Mouse (Mus musculus): ENCODE measurements around the gene H2-M10.1. TPM values are rescaled to one million over a fixed set of nuclear protein-coding genes. Genes with fewer than 3 reads are reported as not detected.
"Not testable (repeated sequence)": the region's sequence is repeated elsewhere in the genome, so short reads cannot be mapped to it uniquely, and the experiment has no call there.

H2-M10.1 gene
- total and polyA plus RNA-seq, 2 experiments from 2014 or later: not detected

DNA sequence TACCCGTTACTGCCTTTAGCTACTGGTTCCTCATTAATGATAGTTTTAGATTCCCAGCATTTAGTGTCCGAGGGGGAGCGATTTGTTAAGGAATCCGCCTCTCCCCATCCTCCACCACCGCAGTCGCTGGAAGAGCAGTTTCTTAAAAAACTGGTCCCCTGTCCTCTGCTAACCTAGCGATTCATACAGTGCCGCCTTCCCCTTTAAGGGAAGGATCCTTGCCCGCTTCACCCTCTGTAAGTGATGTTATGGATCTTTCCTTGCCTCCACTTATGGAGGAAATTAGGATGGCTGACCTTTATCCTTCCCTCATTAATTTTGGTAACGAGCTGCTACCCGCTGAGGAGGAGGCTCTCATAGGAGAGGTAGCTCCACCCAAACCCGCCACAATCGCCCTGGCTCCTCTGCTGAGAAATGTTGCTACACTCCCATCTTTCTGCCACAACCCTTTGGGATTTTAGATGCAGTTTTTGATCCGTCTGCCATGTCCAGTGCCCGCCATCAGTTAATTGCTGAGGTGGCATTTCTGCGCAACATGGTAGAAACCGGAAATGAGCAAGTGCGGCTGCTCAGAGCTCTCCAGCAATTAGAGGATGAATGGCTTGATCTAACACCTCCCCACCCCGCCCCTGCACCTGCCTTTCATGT is 10.8 kb downstream of the H2-M10.1 start:
- Histone ChIP-seq H3K27me3 (ENCODE audit: insufficient read depth, low read length) (no peaks in the 10 kb centered on the region), H3K9ac (replicated peaks; ENCODE audit: low read length) (peak overlapping the region; percentile 78), H3K4me1 (ENCODE audit: insufficient read depth, low read length) (no peaks in the 10 kb centered on the region), H3K27ac (peak overlapping the region; percentile 97), H3K36me3 (ENCODE audit: insufficient read depth, low read length) (no peaks in the 10 kb centered on the region), H3K4me2 (ENCODE audit: low read depth, low read length) (peak overlapping the region; percentile 86), H3K4me3 (ENCODE audit: low read length) (peak overlapping the region; percentile 57), H3K9me3 (ENCODE audit: low read length) (no peaks in the 10 kb centered on the region)
- DNase-seq (ENCODE audit: low spot score): peak; percentile 84
- WGBS: under 1% methylated on average over 19 of the region's 19 CpGs
- ATAC-seq: peak; percentile 93
- no peak for TF ChIP-seq CTCF (IDR thresholded peaks at IDR 0.05; ENCODE audit: low read depth)

GRCm38 (mm10) chr17:36314511-36314910 is 11.4 kb downstream of the H2-M10.1 start:
- peak; percentile 55; the same call in 1 of the 2 replicates for ATAC-seq
- 0% methylated on average over 9 of the region's 9 CpGs for WGBS
- H3K4me3 ChIP-seq (ENCODE audit: low read length): peak overlapping the region; percentile 57

GRCm38 (mm10) chr17:36309293-36309692 is 16.7 kb downstream of the H2-M10.1 start:
- Histone ChIP-seq H3K9me3 (ENCODE audit: low read length) (no peaks in the 10 kb centered on the region), H3K4me3 (ENCODE audit: low read length) (no peak overlapping the region), H3K4me2 (ENCODE audit: low read depth, low read length) (peak overlapping the region; percentile 28; the same call in 1 of the 2 replicates), H3K9ac (replicated peaks; ENCODE audit: low read length) (no peak overlapping the region), H3K36me3 (ENCODE audit: insufficient read depth, low read length) (no peaks in the 10 kb centered on the region), H3K27me3 (ENCODE audit: insufficient read depth, low read length) (no peaks in the 10 kb centered on the region), H3K27ac (no peak overlapping the region; the same call in 1 of the 2 replicates), H3K4me1 (ENCODE audit: insufficient read depth, low read length) (no peaks in the 10 kb centered on the region)
- WGBS: 21% methylated on average over 1 of the region's 1 CpGs
- DNase-seq (ENCODE audit: low spot score) (peak; percentile 4), ATAC-seq (peak; percentile 82)
- no peak for TF ChIP-seq CTCF (IDR thresholded peaks at IDR 0.05; ENCODE audit: low read depth)

More at GRCm38 (mm10) chr17:36314511-36314910, 11.4 kb downstream of the H2-M10.1 start:
- no peaks in the 10 kb centered on the region for H3K9me3 ChIP-seq (ENCODE audit: low read length)
- peak overlapping the region; percentile 86 for H3K4me2 ChIP-seq (ENCODE audit: low read depth, low read length)
- peak overlapping the region; percentile 78 for H3K9ac ChIP-seq (replicated peaks; ENCODE audit: low read length)
- H3K27me3 ChIP-seq (ENCODE audit: insufficient read depth, low read length): no peaks in the 10 kb centered on the region
- DNase-seq (ENCODE audit: low spot score): peak; percentile 69
- peak overlapping the region; percentile 97 for H3K27ac ChIP-seq
- TF ChIP-seq CTCF (IDR thresholded peaks at IDR 0.05; ENCODE audit: low read depth): no peak
- H3K4me1 ChIP-seq (ENCODE audit: insufficient read depth, low read length): no peaks in the 10 kb centered on the region
- H3K36me3 ChIP-seq (ENCODE audit: insufficient read depth, low read length): no peaks in the 10 kb centered on the region

DNA sequence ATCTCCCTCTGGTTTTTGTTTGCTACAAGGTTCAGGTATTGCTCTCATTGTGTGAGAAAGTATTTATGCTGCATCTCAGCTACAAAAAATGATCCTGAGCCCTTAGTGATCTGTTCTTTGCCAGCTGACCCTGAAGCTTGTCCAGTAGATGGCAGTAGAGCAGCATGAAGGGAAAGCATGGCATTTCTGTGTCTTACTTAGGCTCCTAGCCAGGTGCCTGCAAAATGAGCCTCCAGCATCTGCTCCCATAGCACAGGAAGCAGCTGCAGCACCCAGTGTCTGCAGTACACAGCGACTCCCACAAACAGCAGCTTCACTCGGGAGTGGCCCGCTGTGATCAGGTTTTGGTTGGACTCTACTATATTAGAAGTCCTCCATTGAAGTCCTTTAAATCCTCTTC is 17.1 kb downstream of the H2-M10.1 start:
- peak; percentile 87 for TF ChIP-seq CTCF (IDR thresholded peaks at IDR 0.05; ENCODE audit: low read depth)
- not testable (repeated sequence) for H3K36me3 ChIP-seq (ENCODE audit: insufficient read depth, low read length); H3K27ac ChIP-seq; H3K4me3 ChIP-seq (ENCODE audit: low read length); H3K27me3 ChIP-seq (ENCODE audit: insufficient read depth, low read length); H3K9ac ChIP-seq (replicated peaks; ENCODE audit: low read length); H3K9me3 ChIP-seq (ENCODE audit: low read length); H3K4me1 ChIP-seq (ENCODE audit: insufficient read depth, low read length)
- 0% methylated on average over 3 of the region's 3 CpGs for WGBS
- peak overlapping the region; percentile 28; the same call in 1 of the 2 replicates for H3K4me2 ChIP-seq (ENCODE audit: low read depth, low read length)
- ATAC-seq: peak; percentile 90
- peak; percentile 94 for DNase-seq (ENCODE audit: low spot score)

DNA sequence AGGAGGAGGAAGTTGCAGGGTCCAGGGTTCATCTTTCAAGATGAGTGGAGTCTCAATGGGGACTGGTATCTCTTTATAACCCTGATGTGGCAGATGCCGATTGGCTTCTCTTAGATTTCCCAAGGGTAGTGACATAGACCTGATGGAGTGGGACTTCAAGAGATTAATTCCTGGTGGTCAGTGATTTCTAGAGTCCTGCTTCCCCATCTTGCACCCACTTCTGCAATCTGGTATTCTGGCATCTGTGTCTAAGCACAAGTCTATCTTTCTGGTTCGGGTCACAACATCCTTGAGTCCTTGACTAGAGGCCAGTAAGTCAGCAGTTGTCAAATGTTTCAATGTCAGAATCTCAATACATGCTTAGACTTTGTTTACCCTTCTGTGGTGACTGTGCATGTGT is 39.6 kb downstream of the H2-M10.1 start, which contains the start of gene H2-M10.2:
Gene H2-M10.2, minus strand, starts transcription at position 101 of the 400 bp plus-strand sequence.
- Histone ChIP-seq H3K27ac (no peak within 1 kb of the TSS), H3K4me2 (ENCODE audit: low read depth, low read length) (no peak within 1 kb of the TSS), H3K9me3 (ENCODE audit: low read length) (no peaks in the 10 kb centered on the region), H3K9ac (replicated peaks; ENCODE audit: low read length) (no peak within 1 kb of the TSS), H3K4me1 (ENCODE audit: insufficient read depth, low read length) (no peaks in the 10 kb centered on the region), H3K4me3 (ENCODE audit: low read length) (no peak within 1 kb of the TSS), H3K36me3 (ENCODE audit: insufficient read depth, low read length) (no peaks in the 10 kb centered on the region), H3K27me3 (ENCODE audit: insufficient read depth, low read length) (no peaks in the 10 kb centered on the region)
- TF ChIP-seq CTCF (IDR thresholded peaks at IDR 0.05; ENCODE audit: low read depth): no peak
- DNase-seq (ENCODE audit: low spot score) (no peak), ATAC-seq (no peak)
- WGBS: 90% methylated on average over 2 of the region's 2 CpGs

- Histone ChIP-seq H3K36me3 (ENCODE audit: insufficient read depth, low read length) (no peaks in the 10 kb centered on the region; the same call in 1 of the 2 replicates), H3K4me2 (ENCODE audit: low read depth, low read length) (no peak overlapping the region), H3K27me3 (ENCODE audit: insufficient read depth, low read length) (no peaks in the 10 kb centered on the region), H3K9ac (replicated peaks; ENCODE audit: low read length) (no peak overlapping the region), H3K9me3 (ENCODE audit: low read length) (no peaks in the 10 kb centered on the region), H3K4me1 (ENCODE audit: insufficient read depth, low read length) (no peaks in the 10 kb centered on the region), H3K27ac (no peak overlapping the region), H3K4me3 (ENCODE audit: low read length) (no peak overlapping the region)
- DNase-seq (ENCODE audit: low spot score) (no peak), ATAC-seq (no peak)
- TF ChIP-seq CTCF (IDR thresholded peaks at IDR 0.05; ENCODE audit: low read depth): no peak
- 91% methylated on average over 4 of the region's 4 CpGs for WGBS
Observed at GRCm38 (mm10) chr17:36281521-36282245, 44.3 kb downstream of the H2-M10.1 start.

Measured in hindbrain, postnatal 0 days (tissue).